Mouse (Mus musculus) central nervous system, embryonic 18 days (tissue): ENCODE results near the gene Ramp2. TPM values are rescaled to one million over a fixed set of nuclear protein-coding genes. Genes with fewer than 3 reads are reported as not detected.

Experiments
- polyA plus RNA-seq: library from polyadenylated mRNA; depleted of rRNA; stranded (reverse); fragments of >200 nt; gene quantifications from 2 replicates; pipeline ENCODE4 v1.2.3, GENCODE M21; 2012; rRNA removed

Ramp2 gene
- polyA plus RNA-seq, result 79.4 and 81.7 TPM in 2 replicates

GRCm38 (mm10) chr11:101245855-101246701 lies at the start of gene Ramp2:
Gene Ramp2 (plus strand): TSS chr11:101246028.

GRCm38 (mm10) chr11:101226065-101226701 lies 19.6 kb upstream of the Ramp2 start, which contains the start of gene Ezh1:
Gene Ezh1 (minus strand): TSS chr11:101226463.

GRCm38 (mm10) chr11:101253613-101254389 lies 8.0 kb downstream of the Ramp2 start, which contains the start of gene Vps25:
Gene Vps25 (plus strand): TSS chr11:101253707.

GRCm38 (mm10) chr11:101259948-101260825 lies 14.4 kb downstream of the Ramp2 start, which contains the start of gene Wnk4:
Gene Wnk4 (plus strand): TSS chr11:101260567.

GRCm38 (mm10) chr11:101278223-101279192 lies 32.7 kb downstream of the Ramp2 start, which contains the start of the genes Cntd1 and Coa3:
Gene Cntd1 (plus strand): TSS chr11:101279012.
Gene Coa3 (minus strand): TSS chr11:101279114.

GRCm38 (mm10) chr11:101302004-101302798 lies 56.4 kb downstream of the Ramp2 start, which contains the start of gene Becn1:
Gene Becn1 (minus strand): TSS chr11:101302286.

Other genes with a start within 250 kb of the Ramp2 start
- gene Atp6v0a1, start 236.6 kb upstream of the Ramp2 start, polyA plus RNA-seq, result 186 and 202 TPM in 2 replicates
- gene Naglu, start 176.0 kb upstream of the Ramp2 start, polyA plus RNA-seq, result 10.6 and 11.5 TPM in 2 replicates
- 0.63 and 0.65 TPM in 2 replicates for gene Hsd17b1, start 167.6 kb upstream of the Ramp2 start, polyA plus RNA-seq
- gene Coasy, start 163.5 kb upstream of the Ramp2 start, polyA plus RNA-seq, result 49.3 and 50.2 TPM in 2 replicates
- 65.4 and 71.6 TPM in 2 replicates for gene Mlx, start 158.8 kb upstream of the Ramp2 start, polyA plus RNA-seq
- 19.1 and 19.5 TPM in 2 replicates for gene Psmc3ip, start 150.6 kb upstream of the Ramp2 start, polyA plus RNA-seq
- 66.9 and 68.5 TPM in 2 replicates for gene Retreg3, start 126.1 kb upstream of the Ramp2 start, polyA plus RNA-seq
- 15.2 and 15.6 TPM in 2 replicates for gene Tubg1, start 126.1 kb upstream of the Ramp2 start, polyA plus RNA-seq
- gene Tubg2, start 90.1 kb upstream of the Ramp2 start, polyA plus RNA-seq, result 31.8 and 33.7 TPM in 2 replicates
- 7.4 and 9.2 TPM in 2 replicates for gene Cntnap1, start 75.5 kb upstream of the Ramp2 start, polyA plus RNA-seq
- 6.5 and 7.9 TPM in 2 replicates for gene Plekhh3, start 74.7 kb upstream of the Ramp2 start, polyA plus RNA-seq
- 0.21 and 0.28 TPM in 2 replicates for gene Ccr10, start 70.6 kb upstream of the Ramp2 start, polyA plus RNA-seq
- gene Ezh1, start 19.6 kb upstream of the Ramp2 start, polyA plus RNA-seq, result 37.9 and 39.6 TPM in 2 replicates
- gene Vps25, start 7.7 kb downstream of the Ramp2 start, polyA plus RNA-seq, result 56.9 and 58.5 TPM in 2 replicates
- 4.4 and 5.4 TPM in 2 replicates for gene Wnk4, start 14.5 kb downstream of the Ramp2 start, polyA plus RNA-seq
- gene Cntd1, start 33.0 kb downstream of the Ramp2 start, polyA plus RNA-seq, result 0.66 and 0.69 TPM in 2 replicates
- 165 and 213 TPM in 2 replicates for gene Coa3, start 33.1 kb downstream of the Ramp2 start, polyA plus RNA-seq
- 115 and 124 TPM in 2 replicates for gene Becn1, start 56.3 kb downstream of the Ramp2 start, polyA plus RNA-seq
- gene Psme3, start 70.2 kb downstream of the Ramp2 start, polyA plus RNA-seq, result 103 and 105 TPM in 2 replicates
- 7.0 and 7.4 TPM in 2 replicates for gene Aoc2, start 79.0 kb downstream of the Ramp2 start, polyA plus RNA-seq
- 0.52 and 0.82 TPM in 2 replicates for gene Aoc3, start 84.6 kb downstream of the Ramp2 start, polyA plus RNA-seq
- gene G6pc, start 121.5 kb downstream of the Ramp2 start, polyA plus RNA-seq, result 0.03 and 0.05 TPM in 2 replicates
- 49.2 and 49.6 TPM in 2 replicates for gene Aarsd1, start 171.6 kb downstream of the Ramp2 start, polyA plus RNA-seq
- gene Gm27029, start 178.8 kb downstream of the Ramp2 start, polyA plus RNA-seq, result 4.1 and 4.2 TPM in 2 replicates
- gene Rundc1, start 179.1 kb downstream of the Ramp2 start, polyA plus RNA-seq, result 29.8 and 30.1 TPM in 2 replicates
- gene Ptges3l, start 179.3 kb downstream of the Ramp2 start, polyA plus RNA-seq, result 2.3 and 5.0 TPM in 2 replicates
- 841 and 842 TPM in 2 replicates for gene Rpl27, start 196.3 kb downstream of the Ramp2 start, polyA plus RNA-seq
- gene Ifi35, start 202.4 kb downstream of the Ramp2 start, polyA plus RNA-seq, result 6.2 and 7.4 TPM in 2 replicates
- gene Rnd2, start 219.0 kb downstream of the Ramp2 start, polyA plus RNA-seq, result 118 and 125 TPM in 2 replicates
- 162 and 171 TPM in 2 replicates for gene Vat1, start 220.2 kb downstream of the Ramp2 start, polyA plus RNA-seq